Mouse (Mus musculus): ENCODE results near the gene Pcgf3.
A peak's percentile ranks its signal among the peaks of the same experiment; 100 is the strongest.

The Pcgf3 gene

DNA sequence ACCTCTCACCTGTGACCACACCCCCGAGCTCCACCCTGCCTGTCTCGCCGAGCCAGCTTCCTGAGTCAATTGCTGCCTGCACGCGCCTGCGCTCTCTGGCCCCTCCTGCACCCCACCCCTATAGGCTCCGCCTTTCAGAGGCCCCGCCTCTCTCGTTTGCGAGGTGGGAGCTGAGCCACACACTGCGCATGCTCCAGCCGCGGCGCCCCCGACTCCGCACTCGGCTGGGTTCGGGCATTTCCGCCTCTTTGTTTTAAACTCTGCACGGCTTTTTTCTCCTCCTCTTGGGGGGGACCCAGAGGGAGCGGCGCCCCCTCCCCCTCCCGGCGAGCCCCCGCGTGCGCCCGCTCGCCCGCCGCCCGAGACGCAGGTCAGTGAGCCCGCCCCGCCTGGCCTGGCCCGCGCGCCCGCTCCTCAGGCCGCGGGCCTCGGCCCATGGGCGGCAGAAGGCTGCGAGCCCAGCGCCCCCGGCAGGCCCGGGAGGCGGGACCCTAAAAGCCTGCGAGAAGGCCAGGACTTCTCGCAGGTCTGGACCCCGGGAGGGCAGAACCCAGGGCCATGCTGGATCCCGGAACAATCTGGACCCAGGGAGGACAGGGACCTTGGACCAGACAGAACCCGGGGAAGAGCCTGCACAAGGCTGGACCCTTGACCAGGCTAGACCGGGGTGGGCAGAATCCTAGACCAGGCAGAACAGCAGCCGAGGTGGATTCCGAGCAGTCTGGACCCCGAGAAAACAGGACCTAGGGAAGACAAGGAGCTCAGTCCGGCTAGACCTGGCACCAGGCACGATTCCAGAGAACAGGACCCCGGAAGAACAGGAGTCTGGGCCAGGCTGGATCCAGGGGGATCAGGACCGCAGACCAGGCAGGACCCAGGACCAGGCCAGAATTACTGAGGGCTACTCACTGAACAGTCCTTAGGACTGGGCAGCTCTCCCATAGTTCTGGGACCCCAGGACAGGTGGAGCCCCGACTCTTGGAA is at the start of gene Pcgf3:
TSS of gene Pcgf3 (plus strand) at position 151 of the 984 bp plus-strand sequence.
- DNase-seq = peak; percentile 99

DNA sequence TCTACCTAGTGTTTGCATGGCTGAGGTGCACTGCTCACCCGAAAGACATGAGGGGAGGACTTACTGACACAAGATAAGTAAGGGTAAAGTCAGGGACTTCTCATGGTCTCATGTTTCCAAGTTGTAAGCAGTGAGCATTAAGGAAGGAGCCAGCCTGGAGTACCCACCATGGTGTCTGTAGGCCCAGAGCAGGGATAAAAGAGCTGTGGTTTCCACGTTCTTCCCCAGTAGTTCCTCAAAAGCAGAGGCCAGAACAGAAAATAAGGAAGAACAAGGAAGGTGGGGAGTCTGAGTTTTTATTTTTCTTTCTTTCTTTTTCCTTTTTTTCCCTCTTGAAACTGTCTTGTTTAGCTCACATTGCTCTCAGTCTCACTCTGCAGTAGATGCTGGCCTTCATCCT is 46.3 kb upstream of the Pcgf3 start:
- no peak for DNase-seq

DNA sequence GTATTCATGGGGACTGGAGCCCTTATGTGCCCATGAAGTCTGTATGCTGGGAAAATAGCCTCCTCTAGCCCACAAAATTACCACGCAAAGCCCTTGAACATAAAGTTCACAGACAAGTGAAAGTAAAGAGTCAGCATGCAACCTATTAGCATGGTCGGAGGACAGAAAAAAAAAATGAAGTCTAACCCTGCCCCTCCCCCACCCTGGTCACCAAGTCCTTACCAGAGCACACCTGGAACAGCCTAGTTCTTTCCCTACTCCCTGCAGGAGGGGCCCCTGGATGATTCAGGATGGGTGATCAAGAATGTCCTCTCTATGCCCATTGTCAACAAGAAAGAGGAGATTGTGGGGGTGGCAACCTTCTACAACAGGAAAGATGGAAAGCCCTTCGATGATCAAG is 38.3 kb upstream of the Pcgf3 start:
- no peak for DNase-seq

DNA sequence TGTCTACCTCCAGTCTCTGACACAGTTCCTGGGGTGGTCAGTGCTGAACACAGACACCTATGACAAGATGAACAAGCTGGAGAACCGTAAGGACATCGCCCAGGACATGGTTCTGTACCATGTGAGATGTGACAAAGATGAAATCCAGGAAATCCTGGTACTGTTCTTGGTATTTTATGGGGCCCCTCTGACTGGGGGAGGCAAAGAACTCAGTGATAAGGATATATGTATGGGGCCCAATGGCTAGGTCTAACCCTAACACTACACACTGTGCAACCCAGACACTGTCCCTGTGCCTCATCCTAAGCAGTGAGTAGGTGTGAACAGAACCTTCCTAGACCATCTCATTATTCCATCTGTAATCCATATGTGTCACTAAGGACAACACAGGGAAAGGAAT is 37.6 kb upstream of the Pcgf3 start:
- no peak for DNase-seq

DNA sequence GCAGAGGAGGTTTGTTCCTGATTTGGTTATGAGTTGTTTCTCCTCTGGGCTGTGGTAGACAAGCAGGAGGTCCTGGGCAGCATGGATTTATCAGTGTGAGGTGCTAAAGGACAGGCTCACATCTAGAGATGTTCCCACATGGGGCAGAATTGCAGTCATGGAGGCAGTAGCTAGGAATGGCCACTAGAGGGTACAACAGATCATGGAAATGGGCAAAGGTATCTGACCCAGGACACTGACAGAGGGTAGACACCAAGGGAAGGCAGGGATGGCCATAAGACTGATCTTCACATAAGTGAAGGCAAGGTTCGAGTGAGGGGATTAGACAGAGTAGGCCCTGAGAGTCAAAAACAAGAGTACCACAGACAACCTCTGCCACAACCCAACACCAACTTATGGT is 33.8 kb upstream of the Pcgf3 start:
- peak; percentile 53 to 64 for DNase-seq

DNA sequence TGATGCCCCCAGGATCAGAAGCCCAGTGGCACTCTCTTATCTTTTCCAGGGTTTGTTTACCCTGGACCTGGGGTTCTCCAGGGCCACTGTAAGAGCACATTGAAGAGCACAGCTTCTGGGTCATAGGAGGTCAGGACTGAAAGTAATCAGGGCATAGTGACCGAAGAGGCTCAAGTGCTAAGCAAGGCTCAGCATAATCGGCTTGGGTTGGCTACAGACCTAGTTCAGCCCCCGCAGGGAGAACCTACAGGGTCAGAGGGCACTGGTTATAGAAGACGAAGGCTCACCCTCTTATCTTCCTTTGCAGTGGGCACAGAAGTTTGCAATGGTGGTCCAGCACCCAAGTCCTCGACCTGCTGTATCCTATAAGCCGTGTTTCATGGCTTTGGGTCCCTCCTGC is 29.8 kb upstream of the Pcgf3 start:
- no peak for DNase-seq

DNA sequence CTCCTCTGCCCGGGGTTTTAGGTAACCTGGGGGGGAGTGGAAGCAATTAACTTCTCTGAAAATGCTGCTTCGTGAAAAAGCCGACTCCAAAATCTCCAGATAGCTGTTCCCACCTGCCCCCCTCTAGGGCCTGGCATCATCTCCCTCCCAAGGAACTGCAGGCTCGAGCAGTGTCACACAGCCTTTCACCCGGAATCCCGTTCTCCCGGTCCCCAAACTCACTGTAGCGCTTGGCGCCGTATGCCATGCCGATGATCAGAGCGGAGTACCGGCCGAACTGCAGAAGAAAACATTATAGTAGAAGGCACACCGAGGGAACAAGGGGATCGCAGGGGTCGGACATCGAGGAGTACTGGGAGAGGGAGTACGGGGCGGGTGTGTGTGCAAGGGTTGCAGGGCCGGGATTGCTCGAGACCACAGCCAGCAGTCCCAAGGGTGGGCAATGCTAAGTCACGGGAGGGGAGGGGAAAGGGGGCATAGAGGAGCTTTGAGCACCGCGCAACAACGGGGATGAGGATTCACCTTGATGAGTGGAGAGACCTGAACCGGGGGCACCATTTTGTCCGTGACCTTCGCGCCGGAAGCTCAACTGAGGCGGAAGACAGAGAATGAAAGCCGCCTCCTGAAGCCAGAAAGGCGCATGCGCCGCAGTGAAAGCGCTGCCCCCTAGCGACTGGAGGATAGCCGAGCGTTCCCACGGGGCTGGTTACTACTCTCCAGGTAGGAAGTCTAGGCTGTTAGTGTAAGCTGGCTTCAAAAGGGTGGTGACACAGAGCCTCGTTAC is 27.0 kb upstream of the Pcgf3 start, which contains the start of gene Atp5k:
TSS of gene Atp5k (minus strand) at position 645 of the 784 bp plus-strand sequence.
- DNase-seq = peak; percentile 96 to 97

DNA sequence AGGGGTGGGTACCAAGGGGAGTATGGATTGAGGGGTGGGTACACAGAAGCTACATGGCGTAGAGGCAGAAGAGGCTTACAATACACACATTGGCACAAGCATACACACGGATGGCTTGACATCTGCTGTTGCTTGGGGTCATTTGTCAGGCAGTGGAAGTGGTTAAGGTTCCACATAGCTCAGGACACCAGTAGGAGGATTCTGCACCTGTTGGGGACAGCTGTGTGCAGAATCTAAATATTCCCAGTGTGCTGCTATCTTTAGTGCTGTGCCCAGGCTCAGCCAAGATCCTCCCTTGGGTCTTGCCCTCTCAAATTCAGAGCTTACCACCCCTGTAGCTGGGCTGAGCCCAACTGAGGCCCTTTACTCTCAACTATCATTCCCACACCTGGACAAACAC is 24.9 kb upstream of the Pcgf3 start:
- no peak for DNase-seq

DNA sequence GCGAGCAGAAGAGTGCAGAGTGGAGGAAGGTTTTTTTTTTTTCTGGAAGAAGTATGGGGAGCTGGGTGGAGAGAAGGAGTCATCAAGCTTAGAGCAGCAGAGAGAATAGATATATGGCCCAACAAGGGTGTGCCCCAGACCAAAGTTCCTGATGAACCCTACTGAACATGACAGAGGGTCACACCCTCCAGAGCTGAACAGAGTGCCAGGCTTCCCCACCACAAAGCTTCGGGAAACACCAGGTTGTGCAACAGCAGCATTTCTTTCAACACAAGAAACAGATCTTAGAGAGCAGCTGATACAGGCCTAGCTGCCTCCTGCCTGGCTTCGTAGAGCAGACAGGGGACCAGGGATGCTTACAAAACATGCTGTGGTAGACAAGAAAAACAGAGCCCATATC is 14.1 kb upstream of the Pcgf3 start:
- no peak for DNase-seq

DNA sequence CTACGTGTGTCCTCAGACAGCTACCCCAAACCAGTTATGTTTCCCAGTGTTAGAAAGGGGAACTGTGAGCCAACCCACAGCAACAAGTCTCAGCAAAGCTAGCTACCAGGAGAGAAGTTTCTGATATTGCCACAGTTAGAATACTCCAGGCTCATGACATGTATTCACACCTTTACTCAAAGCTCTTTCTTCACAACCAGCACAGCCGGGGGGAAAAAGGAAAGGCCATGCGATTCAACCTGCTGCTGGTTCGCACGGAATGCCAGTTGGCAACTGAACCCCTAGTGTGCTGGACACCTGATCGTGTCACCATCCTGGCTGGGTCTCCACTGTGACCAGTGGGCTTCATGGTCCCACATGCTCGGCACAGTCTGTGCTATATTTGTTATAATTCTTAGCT is 13.2 kb upstream of the Pcgf3 start:
- DNase-seq = no peak

DNA sequence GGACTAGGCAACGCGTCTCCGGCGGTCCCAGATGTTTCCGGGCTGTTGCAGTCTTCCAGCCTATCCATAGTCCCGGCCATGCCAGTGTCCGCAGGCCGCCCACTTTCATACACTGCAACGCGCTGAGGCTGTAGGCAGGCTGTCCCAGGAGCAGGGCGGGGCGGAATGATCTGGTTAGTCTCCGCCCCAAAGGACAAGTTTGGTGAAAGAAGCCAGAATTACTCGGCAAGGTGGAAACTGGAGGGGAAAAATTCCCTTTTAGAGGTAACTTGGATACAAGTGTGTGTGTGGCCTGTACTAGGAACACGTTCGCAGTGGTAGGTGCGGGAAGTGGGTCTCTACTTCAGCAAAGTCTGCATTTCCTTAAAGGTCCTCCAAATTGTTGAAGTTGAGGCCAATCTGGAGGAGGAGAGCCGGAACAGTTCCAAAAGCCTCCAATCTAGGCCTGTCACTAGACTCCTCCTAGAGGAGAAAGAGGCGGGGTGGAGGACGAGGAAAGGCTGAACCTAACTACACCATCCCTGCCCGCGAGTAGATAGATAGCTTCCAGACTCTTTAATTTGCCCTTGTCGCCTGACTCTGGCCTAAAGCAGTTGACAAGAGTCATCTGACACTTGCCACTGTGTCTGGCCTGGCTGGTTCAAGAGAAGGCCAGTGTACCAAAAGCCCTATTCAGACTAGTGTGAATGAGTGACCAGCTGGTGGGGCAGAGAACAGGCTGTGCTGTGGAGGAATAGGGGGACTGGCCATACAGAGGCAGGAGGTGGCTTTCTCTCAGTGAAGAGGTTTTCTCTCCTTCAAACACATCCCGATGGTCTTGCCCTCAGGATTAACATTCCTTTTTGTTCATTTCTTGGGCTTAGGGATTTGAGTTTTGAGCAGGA is 12.0 kb upstream of the Pcgf3 start, which contains the start of gene Mfsd7a:
TSS of gene Mfsd7a (minus strand) at position 107 of the 884 bp plus-strand sequence.
- peak; percentile 82 to 89 for DNase-seq

DNA sequence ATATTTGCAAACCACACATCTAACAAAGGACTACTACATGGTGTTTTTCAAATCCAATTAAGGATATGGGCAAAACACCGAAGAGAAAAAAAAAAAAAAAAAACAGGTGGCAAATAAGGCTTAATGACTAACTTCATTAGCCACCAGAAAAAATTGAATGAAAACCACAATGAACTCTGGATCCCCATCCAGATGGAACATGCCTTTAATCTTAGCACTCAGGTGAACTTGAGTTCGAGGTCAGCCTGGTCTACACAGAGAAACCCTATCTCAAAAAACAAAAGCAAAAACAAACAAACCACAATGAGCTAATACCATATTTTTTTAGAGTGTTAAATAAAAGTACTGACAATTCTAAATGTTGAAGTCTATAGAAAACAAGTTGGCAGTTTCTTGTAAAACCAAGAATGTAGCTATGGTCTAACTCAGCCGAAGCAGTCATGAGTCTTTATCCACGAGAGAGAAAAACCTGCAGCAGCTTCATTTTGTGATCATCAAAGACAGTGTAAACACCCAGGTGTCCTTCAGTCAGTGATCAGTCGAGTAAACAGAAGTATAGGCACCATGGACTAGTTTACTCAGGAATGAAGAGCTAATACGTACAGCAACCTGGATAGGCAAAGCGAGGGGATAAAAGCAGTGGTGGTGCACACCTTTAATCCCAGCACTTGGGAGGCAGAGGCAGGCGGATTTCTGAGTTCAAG is 10.0 kb upstream of the Pcgf3 start:
- no peak for DNase-seq

DNA sequence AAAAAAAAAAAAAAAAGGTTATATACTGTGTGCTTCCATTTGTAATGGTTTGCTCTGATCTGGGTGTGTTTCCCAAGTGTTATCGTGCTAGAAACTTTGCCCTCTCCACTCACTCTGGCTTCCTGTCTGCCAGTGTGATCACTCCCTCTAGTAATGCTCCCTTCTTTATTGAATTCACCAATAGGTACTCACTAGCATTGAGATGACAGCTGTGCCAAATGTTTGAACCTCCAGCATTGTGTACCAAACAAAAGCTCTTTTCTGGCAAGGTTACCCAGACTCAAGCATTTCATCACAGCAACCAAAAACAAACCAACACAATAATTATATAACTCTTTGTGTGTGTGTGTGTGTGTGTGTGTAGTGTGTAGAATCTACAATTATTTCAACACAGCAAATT is 9.4 kb upstream of the Pcgf3 start:
- no peak for DNase-seq

DNA sequence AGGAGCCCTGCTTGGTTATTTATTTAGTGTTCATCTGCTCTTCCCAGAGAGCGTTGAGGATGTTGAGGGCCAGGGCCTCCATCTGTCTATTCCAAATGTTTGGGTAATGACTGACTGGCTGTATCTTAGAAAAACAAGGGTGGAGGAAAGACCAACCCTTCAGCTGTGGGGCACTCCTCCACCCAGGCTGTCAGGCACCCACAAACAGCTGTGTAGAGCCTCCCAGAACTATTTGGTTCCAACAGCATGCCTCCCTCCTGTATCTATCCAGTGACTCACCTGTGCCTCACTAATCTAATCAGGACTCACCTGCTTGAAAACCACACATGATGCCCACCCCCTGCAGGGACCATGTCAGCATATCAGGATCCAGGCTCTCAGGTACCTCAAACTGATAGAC is 8.6 kb upstream of the Pcgf3 start:
- no peak for DNase-seq

DNA sequence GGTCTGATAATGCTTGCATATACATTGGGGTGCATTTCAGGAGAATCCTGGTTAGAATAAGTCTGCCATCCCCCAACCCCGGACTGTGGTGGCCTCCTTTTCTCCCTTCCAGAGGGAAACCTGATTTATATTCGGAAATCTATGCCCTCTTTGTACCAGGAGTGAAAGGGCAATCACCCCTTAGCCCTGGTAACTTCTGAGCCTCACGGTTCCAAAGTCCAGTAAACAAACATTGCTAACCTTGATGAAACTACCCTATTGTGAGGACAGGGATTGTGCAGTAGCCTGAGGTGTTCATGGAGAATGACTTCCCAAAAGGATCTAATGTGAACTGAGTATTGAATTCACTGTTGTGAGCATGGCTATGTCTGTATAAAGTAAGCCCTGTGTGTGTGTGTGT is 6.9 kb upstream of the Pcgf3 start:
- no peak for DNase-seq

DNA sequence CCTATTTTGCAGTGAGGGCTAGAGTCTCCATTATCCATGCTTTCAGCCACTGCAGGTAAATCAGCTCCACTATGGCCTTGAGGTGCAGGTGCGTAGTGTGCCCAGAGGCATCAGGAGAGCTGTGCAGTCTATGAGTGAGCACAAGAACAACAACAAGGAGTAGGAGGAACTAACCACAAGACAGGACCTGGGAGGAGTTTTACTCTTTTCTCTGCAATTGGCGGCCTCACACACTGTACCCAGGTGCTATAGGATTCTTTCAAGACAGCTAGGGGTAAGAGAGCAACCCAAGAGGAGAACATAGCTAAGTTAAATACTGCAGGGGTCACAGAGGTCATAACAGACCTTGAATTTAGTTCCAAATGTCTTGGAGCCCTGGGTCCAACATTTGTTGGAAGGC is 2.3 kb upstream of the Pcgf3 start:
- no peak for DNase-seq

DNA sequence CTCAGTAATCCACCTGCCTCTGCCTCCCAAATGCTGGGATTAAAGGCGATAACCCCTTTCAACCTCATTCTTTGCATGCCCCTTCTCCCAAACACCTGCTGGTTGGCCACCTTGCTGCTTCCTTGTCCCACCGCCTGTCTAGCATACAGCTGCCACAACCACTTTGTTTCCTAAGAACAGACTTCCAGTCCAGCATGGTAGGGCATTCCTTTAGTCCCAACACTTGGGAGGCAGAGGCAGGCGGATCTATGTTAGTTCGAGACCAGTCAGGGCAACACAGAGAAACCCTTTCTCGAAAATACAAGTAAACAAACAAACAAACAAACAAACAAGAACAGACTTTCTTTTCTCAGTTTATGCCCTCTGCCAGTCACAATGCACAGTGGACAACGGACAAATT is 571 bp upstream of the Pcgf3 start:
- DNase-seq = no peak

DNA sequence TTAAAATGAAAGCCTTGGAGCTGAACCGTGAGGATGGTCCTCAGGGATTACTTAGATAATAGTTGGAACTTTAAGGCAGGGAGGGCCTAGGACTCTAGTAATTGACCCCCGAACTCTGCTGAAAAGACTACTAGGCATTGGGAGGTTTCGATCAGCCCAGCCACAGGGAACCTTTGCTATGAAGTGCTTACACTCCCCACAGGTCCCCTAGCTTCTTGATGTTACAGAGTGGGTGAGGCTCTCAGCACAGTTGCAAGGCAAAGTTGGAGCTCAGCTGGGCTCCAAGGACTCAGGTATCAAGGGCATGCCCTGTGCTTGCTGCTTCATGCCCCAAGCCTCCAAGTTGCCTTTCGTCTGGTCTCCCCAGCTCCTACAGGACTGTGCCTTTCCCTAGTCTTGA is 1.4 kb downstream of the Pcgf3 start:
- DNase-seq = peak; percentile 10 to 13

DNA sequence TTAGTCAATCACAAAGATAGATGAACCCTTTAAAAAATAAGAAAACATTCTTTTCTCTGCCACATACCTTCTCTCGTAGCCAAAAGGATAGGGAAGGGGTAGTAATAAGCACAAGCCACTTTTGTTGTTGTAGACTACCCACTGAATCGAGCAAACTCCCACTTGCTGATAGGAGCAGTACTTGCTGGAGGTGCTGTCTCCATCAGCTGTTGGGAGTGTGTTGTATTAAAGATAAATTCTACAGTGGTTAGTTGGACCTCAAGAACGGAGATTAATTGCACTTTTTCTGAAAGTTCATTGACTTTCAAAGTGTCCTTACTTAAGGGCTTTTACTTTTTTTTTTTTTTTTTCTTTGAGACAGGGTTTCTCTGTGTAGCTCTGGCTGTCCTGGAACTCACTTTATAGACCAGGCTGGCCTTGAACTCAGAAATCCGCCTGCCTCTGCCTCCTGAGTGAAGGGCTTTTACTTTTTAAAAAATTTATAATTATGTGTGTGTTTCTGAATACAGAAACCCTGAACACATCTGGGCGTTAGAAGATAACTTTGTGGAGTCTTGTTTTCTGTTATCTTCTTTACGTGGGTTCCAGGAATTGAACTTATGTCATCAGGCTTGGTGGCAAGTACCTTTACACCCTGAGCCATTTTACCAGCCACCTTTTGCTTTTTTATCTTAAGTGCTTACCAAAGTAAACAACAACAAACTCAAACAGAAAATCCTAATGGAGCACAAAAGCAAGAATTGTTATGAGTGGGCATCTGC is 4.3 kb downstream of the Pcgf3 start:
- DNase-seq = no peak

DNA sequence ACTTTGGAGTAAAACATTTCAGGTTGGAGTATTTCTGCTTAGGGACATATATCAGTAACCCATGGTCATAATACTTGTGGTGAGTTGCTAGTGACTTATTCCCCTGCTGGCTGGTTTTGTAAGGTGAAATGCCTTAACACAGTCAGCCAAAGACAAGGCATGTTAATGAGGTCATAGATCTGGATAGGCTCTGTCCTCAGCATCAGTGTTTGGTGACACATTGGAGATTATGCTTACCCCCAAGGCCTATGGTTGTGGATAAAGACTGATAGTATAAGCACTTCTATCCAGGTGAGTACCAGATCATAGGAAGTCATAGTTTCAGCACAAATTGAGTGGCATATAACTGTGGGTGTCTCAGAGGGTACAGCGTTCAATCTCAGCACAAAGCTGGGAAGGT is 5.6 kb downstream of the Pcgf3 start:
- no peak for DNase-seq

DNA sequence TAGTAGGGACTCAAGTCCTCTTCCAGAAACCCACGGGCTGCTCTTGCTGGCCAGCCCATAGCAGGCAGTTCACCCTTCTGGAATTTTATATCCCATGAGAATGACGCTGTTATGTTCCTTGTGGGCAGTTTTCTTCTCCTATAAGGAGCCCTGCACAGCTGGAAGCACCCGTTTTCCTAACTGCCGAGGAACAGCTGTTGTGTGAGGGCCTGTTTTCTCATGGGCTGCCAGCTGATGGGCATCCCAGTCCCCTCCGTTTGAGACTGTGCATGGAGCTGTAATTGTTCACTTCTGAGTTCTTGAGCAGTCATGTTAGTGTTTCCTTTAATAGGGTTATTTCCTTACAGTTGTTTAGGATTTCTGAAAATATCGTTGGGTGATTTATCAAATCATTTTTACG is 8.6 kb downstream of the Pcgf3 start:
- DNase-seq = no peak
